8 mouse cellular contexts compared by ENCODE assay signal in the genomic region with DNA sequence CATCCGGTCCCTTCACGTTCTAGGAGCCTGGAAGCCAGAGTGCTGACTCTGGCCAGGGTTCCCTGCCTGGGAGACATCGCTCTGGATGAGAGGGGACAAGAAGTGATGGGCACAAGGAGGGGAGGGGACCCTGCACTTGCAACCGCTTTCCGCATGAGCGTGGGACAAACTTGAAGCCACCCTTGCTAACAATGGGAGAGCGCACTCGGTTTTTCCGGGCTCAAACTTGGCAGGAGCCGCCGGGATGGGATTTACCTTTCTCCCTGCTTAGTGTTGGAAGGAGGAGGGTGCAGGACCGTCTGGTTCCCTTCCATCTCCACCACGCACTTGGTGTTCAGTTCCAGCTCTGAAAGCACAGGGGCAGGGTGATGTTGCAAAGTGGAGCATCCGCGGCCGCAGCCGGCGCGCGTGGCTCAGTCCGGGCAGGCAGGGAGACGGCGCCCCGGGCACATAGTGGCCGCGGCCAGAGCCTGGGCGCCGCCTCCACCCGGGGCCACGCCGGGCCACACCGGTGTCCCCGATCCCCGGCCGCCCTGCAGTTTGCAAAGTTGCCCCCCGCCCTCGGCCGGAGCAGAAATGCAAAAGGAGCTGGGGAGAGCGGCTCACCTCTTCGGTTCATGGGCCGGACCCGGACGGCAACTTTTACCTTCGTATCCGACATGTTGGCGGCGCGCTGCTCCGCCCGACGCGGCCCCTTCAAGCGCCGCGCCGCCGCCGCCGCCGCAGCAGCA. TPM values are rescaled to one million over a fixed set of nuclear protein-coding genes. Genes with fewer than 3 reads are reported as not detected.
DNase-seq lines count a peak whose midpoint lies in the region; ATAC-seq and TF ChIP-seq lines count a peak whose summit lies in the region.

No protein-coding gene starts in this region.

- no peak for TF ChIP-seq CTCF in spleen, adult 2 months (IDR thresholded peaks at IDR 0.05; ENCODE audit: extremely low read depth, insufficient read depth, insufficient read length, insufficient replicate concordance)

- ATAC-seq in CD4-positive, CD25-positive, alpha-beta regulatory T cell, adult 4 months: no peak
- peak; percentile 67 for ATAC-seq in intestine, embryonic 14.5 days (replicated peaks; ENCODE audit: low FRiP score, low TSS enrichment, low read depth)
- peak; percentile 73 for ATAC-seq in midbrain, embryonic 12.5 days (ENCODE audit: low FRiP score, low read depth)

- no peaks in the 10 kb centered on the region for H3K9me3 ChIP-seq in intestine, embryonic 14.5 days (ENCODE audit: control insufficient read depth, low read length)
- no peaks in the 10 kb centered on the region for H3K9me3 ChIP-seq in midbrain, embryonic 12.5 days

- WGBS in intestine, embryonic 14.5 days: under 1% methylated on average over 58 of the region's 60 CpGs
- under 1% methylated on average over 60 of the region's 60 CpGs for WGBS in midbrain, embryonic 12.5 days
- 3% methylated on average over 60 of the region's 60 CpGs for WGBS in spleen, adult 2 months

- H3K4me1 ChIP-seq in intestine, embryonic 14.5 days (replicated peaks; ENCODE audit: control insufficient read depth, insufficient read depth, low read length): peaks cover 16% of the 10 kb centered on the region
- peaks cover 18% of the 10 kb centered on the region for H3K4me1 ChIP-seq in midbrain, embryonic 12.5 days
- H3K4me1 ChIP-seq in spleen, adult 2 months (ENCODE audit: control insufficient read depth, insufficient read depth, insufficient read length): peaks cover 4% of the 10 kb centered on the region; the same call in 1 of the 2 replicates

- intact Hi-C loops in left cerebral cortex, postnatal 4 days (cut with DNase I): no loop called here

- peak; percentile 30 for DNase-seq in CD4-positive, CD25-positive, alpha-beta regulatory T cell, adult 2 months (ENCODE audit: low read depth, low spot score)
- DNase-seq in cerebellum, postnatal 4 days (ENCODE audit: low spot score in 2 of 2): peak; percentile 29 to 49
- DNase-seq in gastrocnemius, postnatal 10 days: peak; percentile 60
- DNase-seq in intestine, embryonic 14.5 days (ENCODE audit: low spot score): peak; percentile 88
- peak; percentile 55 for DNase-seq in left cerebral cortex, postnatal 4 days
- DNase-seq in spleen, adult 2 months (ENCODE audit: low read depth in 1 of 2, low spot score in 2 of 2): peak in 1 of 2 experiments; percentile 12

- H3K27me3 ChIP-seq in intestine, embryonic 14.5 days (replicated peaks; ENCODE audit: control insufficient read depth, insufficient read depth, low read length): no peaks in the 10 kb centered on the region
- H3K27me3 ChIP-seq in midbrain, embryonic 12.5 days: peaks cover 17% of the 10 kb centered on the region
- no peaks in the 10 kb centered on the region for H3K27me3 ChIP-seq in spleen, adult 2 months (ENCODE audit: control insufficient read depth, insufficient read depth, low read length)

- peak overlapping the region; percentile 94 for H3K9ac ChIP-seq in intestine, embryonic 14.5 days (ENCODE audit: low read length)
- H3K9ac ChIP-seq in midbrain, embryonic 12.5 days (replicated peaks): peak overlapping the region; percentile 75

- H3K27ac ChIP-seq in intestine, embryonic 14.5 days (ENCODE audit: low read depth): peak overlapping the region; percentile 99
- H3K27ac ChIP-seq in midbrain, embryonic 12.5 days (replicated peaks): peak overlapping the region; percentile 96
- H3K27ac ChIP-seq in spleen, adult 2 months (ENCODE audit: insufficient read depth, low read length): peak overlapping the region; percentile 22; the same call in 1 of the 2 replicates

- H3K36me3 ChIP-seq in intestine, embryonic 14.5 days (ENCODE audit: control insufficient read depth, insufficient read depth, low read length): no peaks in the 10 kb centered on the region
- peaks cover 7% of the 10 kb centered on the region; the same call in 1 of the 2 replicates for H3K36me3 ChIP-seq in midbrain, embryonic 12.5 days
- no peaks in the 10 kb centered on the region for H3K36me3 ChIP-seq in spleen, adult 2 months (ENCODE audit: control insufficient read depth, insufficient read depth, low read length)

- H3K4me2 ChIP-seq in intestine, embryonic 14.5 days (ENCODE audit: low read length): peak overlapping the region; percentile 87
- H3K4me2 ChIP-seq in midbrain, embryonic 12.5 days (replicated peaks): peak overlapping the region; percentile 67

- no peak for TF ChIP-seq POLR2A in spleen, adult 2 months (IDR thresholded peaks at IDR 0.05; ENCODE audit: low read depth, low read length)

- peak overlapping the region; percentile 80 for H3K4me3 ChIP-seq in intestine, embryonic 14.5 days (ENCODE audit: low read depth, low read length)
- peak overlapping the region; percentile 84 for H3K4me3 ChIP-seq in midbrain, embryonic 12.5 days
- peak overlapping the region; percentile 59 for H3K4me3 ChIP-seq in spleen, adult 2 months (ENCODE audit: extremely low read depth, insufficient read depth, insufficient read length)

RNA-seq across cellular contexts. Expression of gene Kif13a, which starts 0.5 kb away (rescaled TPM):
- 1 to 10 TPM; 5.6 to 7.0 TPM for polyA plus RNA-seq in CD4-positive, CD25-positive, alpha-beta regulatory T cell, adult 4 months (2017; shearing (Covaris generic))
- total RNA-seq in gastrocnemius, postnatal 10 days (2021): 10 to 100 TPM; 55.7 to 60.3 TPM
- 14.5 and 20.3 TPM in 2 replicates for polyA plus RNA-seq in intestine, embryonic 14.5 days (2014; fragmentation: Nextera tagmentation; extraction: Ambion mirVana)
- total RNA-seq in left cerebral cortex, postnatal 4 days (2021): 10 to 100 TPM; 30.8 to 30.9 TPM
- polyA plus RNA-seq in midbrain, embryonic 12.5 days (2016; fragmentation: Nextera tagmentation; extraction: Ambion mirVana): 22.0 and 24.3 TPM in 2 replicates
- polyA plus RNA-seq in spleen, adult 2 months (2012; rRNA removed): 5.6 and 6.1 TPM in 2 replicates

Comparison
In these comparisons a context has a peak if more than half of its experiments do, and no peak if none do; other contexts are left out.
1. H3K27ac ChIP-seq: peak in every context shown above with its lines; median percentile 99 in intestine, embryonic 14.5 days; 96 in midbrain, embryonic 12.5 days; 22 in spleen, adult 2 months.